15 mouse cellular contexts compared by ENCODE assay signal in genomic region chr6:51027296-51027695, GRCm38 (mm10).
"Had no signal": no experiment of that assay in that cellular context is flagged by ENCODE, and none has a peak within 500 bp of the region (broad histone marks: within the 10 kb centered on the region; RNA-seq: fewer than 3 reads in every experiment).

No protein-coding gene starts in this region.

- H3K4me3 ChIP-seq: limb, embryonic 12.5 days; liver, embryonic 13.5 days; lung, embryonic 15.5 days; midbrain, embryonic 15.5 days; neural tube, embryonic 12.5 days had no signal

- ATAC-seq: liver, postnatal 0 days; midbrain, embryonic 15.5 days had no signal

- DNase-seq: kidney, adult 11 months; kidney, postnatal 10 days; kidney, postnatal 4 days; liver; liver, embryonic 13.5 days; liver, postnatal 0 days; lung, postnatal 14 days; right cerebral cortex, postnatal 14 days; thymus, postnatal 4 days had no signal

- H3K9me3 ChIP-seq: limb, embryonic 12.5 days; liver, embryonic 13.5 days; lung, embryonic 15.5 days; midbrain, embryonic 15.5 days; neural tube, embryonic 12.5 days had no signal

- H3K9ac ChIP-seq: limb, embryonic 12.5 days; liver, embryonic 13.5 days; liver, postnatal 0 days; lung, embryonic 15.5 days; midbrain, embryonic 15.5 days; neural tube, embryonic 12.5 days had no signal

- H3K27ac ChIP-seq: limb, embryonic 12.5 days; liver, embryonic 13.5 days; lung, embryonic 15.5 days; macrophage; midbrain, embryonic 15.5 days; neural tube, embryonic 12.5 days; stomach, postnatal 0 days had no signal

- H3K27me3 ChIP-seq: liver, embryonic 13.5 days; lung, embryonic 15.5 days; midbrain, embryonic 15.5 days; neural tube, embryonic 12.5 days had no signal

- H3K4me2 ChIP-seq: limb, embryonic 12.5 days; liver, embryonic 13.5 days; lung, embryonic 15.5 days; midbrain, embryonic 15.5 days; neural tube, embryonic 12.5 days had no signal

- H3K4me1 ChIP-seq: limb, embryonic 12.5 days; liver, embryonic 13.5 days; lung, embryonic 15.5 days; midbrain, embryonic 15.5 days; neural tube, embryonic 12.5 days had no signal

- H3K36me3 ChIP-seq: limb, embryonic 12.5 days; liver, embryonic 13.5 days; lung, embryonic 15.5 days; midbrain, embryonic 15.5 days; neural tube, embryonic 12.5 days had no signal
